Mouse (Mus musculus): Measurements from ENCODE around the gene Tmem132c. TPM values are rescaled to one million over a fixed set of nuclear protein-coding genes. Genes with fewer than 3 reads are reported as not detected.

Tmem132c gene
- total RNA-seq, 2 experiments from 2014 or later: 6.5 to 6.6 TPM

GRCm38 (mm10) chr5:127527344-127527974 is 285.9 kb downstream of the Tmem132c start:
- DNase-seq (ENCODE audit: low spot score in 2 of 2): no peak
- intact Hi-C loops (cut with DNase I): no loop called here

GRCm38 (mm10) chr5:127537508-127537907 is 295.9 kb downstream of the Tmem132c start:
- intact Hi-C loops (cut with DNase I): no loop called here
- no peak for DNase-seq (ENCODE audit: low spot score in 2 of 2)

- no peak for DNase-seq (ENCODE audit: low spot score in 2 of 2)
- intact Hi-C loops (cut with DNase I): no loop called here
Observed at GRCm38 (mm10) chr5:127546585-127546991, 305.0 kb downstream of the Tmem132c start.

- no peak for DNase-seq (ENCODE audit: low spot score in 2 of 2)
- intact Hi-C loops (cut with DNase I): no loop called here
Observed at GRCm38 (mm10) chr5:127548136-127548535, 306.5 kb downstream of the Tmem132c start.

- DNase-seq (ENCODE audit: low spot score in 2 of 2): no peak
- intact Hi-C loops (cut with DNase I): no loop called here
Observed at GRCm38 (mm10) chr5:127561086-127561485, 319.5 kb downstream of the Tmem132c start.

GRCm38 (mm10) chr5:127567165-127567741 is 325.6 kb downstream of the Tmem132c start:
- DNase-seq (ENCODE audit: low spot score in 2 of 2): no peak
- intact Hi-C loops (cut with DNase I): no loop called here

GRCm38 (mm10) chr5:127577419-127577818 is 335.8 kb downstream of the Tmem132c start:
- intact Hi-C loops (cut with DNase I): loop anchor here (10.0 kb wide), 1 partner anchor 343 kb away; no protein-coding TSS in a partner anchor
- peak in 1 of 2 experiments; percentile 19 for DNase-seq (ENCODE audit: low spot score in 2 of 2)

- DNase-seq (ENCODE audit: low spot score in 2 of 2): peak in 1 of 2 experiments; percentile 21
- intact Hi-C loops (cut with DNase I): no loop called here
Observed at GRCm38 (mm10) chr5:127583658-127584057, 342.1 kb downstream of the Tmem132c start.

- no peak for DNase-seq (ENCODE audit: low spot score in 2 of 2)
- intact Hi-C loops (cut with DNase I): no loop called here
Observed at GRCm38 (mm10) chr5:127587854-127588253, 346.2 kb downstream of the Tmem132c start.

- no peak for DNase-seq (ENCODE audit: low spot score in 2 of 2)
- intact Hi-C loops (cut with DNase I): loop anchor here (5.0 kb wide), 1 partner anchor 845 kb away; no protein-coding TSS in a partner anchor
Observed at GRCm38 (mm10) chr5:127592406-127592805, 350.8 kb downstream of the Tmem132c start.

GRCm38 (mm10) chr5:127592854-127593253 is 351.2 kb downstream of the Tmem132c start:
- intact Hi-C loops (cut with DNase I): loop anchor here (5.0 kb wide), 1 partner anchor 844 kb away; no protein-coding TSS in a partner anchor
- peak; percentile 64 to 77 for DNase-seq (ENCODE audit: low spot score in 2 of 2)

GRCm38 (mm10) chr5:127595676-127596075 is 354.1 kb downstream of the Tmem132c start:
- intact Hi-C loops (cut with DNase I): no loop called here

GRCm38 (mm10) chr5:127596862-127597261 is 355.3 kb downstream of the Tmem132c start:
- intact Hi-C loops (cut with DNase I): no loop called here

More at GRCm38 (mm10) chr5:127595676-127596075, 354.1 kb downstream of the Tmem132c start:
- peak in 1 of 2 experiments; percentile 33 for DNase-seq (ENCODE audit: low spot score in 2 of 2)

GRCm38 (mm10) chr5:127602996-127603395 is 361.4 kb downstream of the Tmem132c start:
- intact Hi-C loops (cut with DNase I): no loop called here

More at GRCm38 (mm10) chr5:127596862-127597261, 355.3 kb downstream of the Tmem132c start:
- DNase-seq (ENCODE audit: low spot score in 2 of 2): no peak

GRCm38 (mm10) chr5:127607507-127607906 is 365.9 kb downstream of the Tmem132c start:
- intact Hi-C loops (cut with DNase I): no loop called here
- DNase-seq (ENCODE audit: low spot score in 2 of 2): no peak

More at GRCm38 (mm10) chr5:127602996-127603395, 361.4 kb downstream of the Tmem132c start:
- no peak for DNase-seq (ENCODE audit: low spot score in 2 of 2)

GRCm38 (mm10) chr5:127609191-127609714 is 367.6 kb downstream of the Tmem132c start:
- DNase-seq (ENCODE audit: low spot score in 2 of 2): no peak
- intact Hi-C loops (cut with DNase I): no loop called here

- intact Hi-C loops (cut with DNase I): no loop called here
- DNase-seq (ENCODE audit: low spot score in 2 of 2): peak; percentile 41 to 64
Observed at GRCm38 (mm10) chr5:127610787-127611509, 369.3 kb downstream of the Tmem132c start.

- intact Hi-C loops (cut with DNase I): no loop called here
- DNase-seq (ENCODE audit: low spot score in 2 of 2): no peak
Observed at GRCm38 (mm10) chr5:127611881-127612280, 370.3 kb downstream of the Tmem132c start.

- no peak for DNase-seq (ENCODE audit: low spot score in 2 of 2)
- intact Hi-C loops (cut with DNase I): no loop called here
Observed at GRCm38 (mm10) chr5:127612397-127612796, 370.8 kb downstream of the Tmem132c start.
